Mouse (Mus musculus) ES-E14 (cell line): ENCODE measurements around the gene Grin2b.

Source experiments
- CHD2 ChIP-seq: IDR thresholded peaks from 2 replicates; pipeline ENCODE4 v1.6.1; 2014; ENCODE audit warnings: mild to moderate bottlenecking, low read depth, low read length, inconsistent platforms
- HCFC1 ChIP-seq: IDR thresholded peaks from 2 replicates; pipeline ENCODE4 v1.6.1; 2012; ENCODE audit warnings: low read length, inconsistent platforms, borderline replicate concordance; ENCODE audit not compliant: insufficient read depth
- MAFK ChIP-seq: IDR thresholded peaks from 2 replicates; pipeline ENCODE4 v1.6.1; 2014; ENCODE audit warnings: mild to moderate bottlenecking, low read depth, low read length, inconsistent platforms; ENCODE audit not compliant: insufficient read depth
- ZC3H11A ChIP-seq: IDR thresholded peaks from 2 replicates; pipeline ENCODE4 v1.6.1; 2012; ENCODE audit warnings: low read depth, mild to moderate bottlenecking, inconsistent platforms, low read length, borderline replicate concordance

GRCm38 (mm10) chr6:135827942-135828341 is 345.4 kb downstream of the Grin2b start:
- TF ChIP-seq ZC3H11A = peak; percentile 56; the same call in 1 of the 2 replicates
- no peak for TF ChIP-seq HCFC1
- TF ChIP-seq CHD2 = no peak
- TF ChIP-seq MAFK = no peak
